Mouse (Mus musculus) adrenal gland, adult 8-10 months (tissue): ENCODE data around the gene Vmn1r54. TPM values are rescaled to one million over a fixed set of nuclear protein-coding genes. Genes with fewer than 3 reads are reported as not detected.
"Not testable (repeated sequence)": the region's sequence is repeated elsewhere in the genome, so short reads cannot be mapped to it uniquely, and the experiment has no call there.

Source experiments
- DNase-seq: peaks from one replicate; pipeline ENCODE4 v3.0.0; 2022
- total RNA-seq, 4 experiments: library from RNA; stranded (reverse); gene quantifications; 2 replicates each; pipeline ENCODE4 v1.2.4; 2022

The Vmn1r54 gene
- total RNA-seq = not detected

GRCm38 (mm10) chr6:90246000-90246399, at the start of gene Vmn1r54:
Gene Vmn1r54, plus strand, starts transcription at chr6:90246300.
- DNase-seq = no peak

GRCm38 (mm10) chr6:90202493-90202892, 43.6 kb upstream of the Vmn1r54 start, which contains the start of gene V1ra8:
Gene V1ra8, plus strand, starts transcription at chr6:90202793.
- not testable (repeated sequence) for DNase-seq

DNA sequence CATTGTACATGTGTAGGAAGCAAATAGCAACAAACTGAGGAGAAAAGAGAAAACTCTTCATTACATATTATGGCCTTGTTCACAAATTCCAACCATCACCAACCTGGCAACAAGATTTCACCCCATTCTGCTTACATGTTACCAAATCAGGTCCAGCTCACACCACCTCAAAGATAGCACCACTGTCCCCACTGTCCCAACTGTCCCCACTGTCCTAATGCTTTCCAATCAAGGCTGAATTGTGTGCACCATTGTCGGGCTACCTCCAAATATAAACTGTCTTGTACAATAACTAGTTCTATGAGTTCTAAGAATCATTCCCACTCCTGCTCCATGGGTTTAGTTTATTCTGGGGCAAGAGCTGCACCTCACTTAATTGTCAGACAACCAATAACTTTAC, 21.8 kb upstream of the Vmn1r54 start, which contains the start of gene Vmn1r53:
Vmn1r53 (minus strand) TSS at position 101 of the 400 bp plus-strand sequence.
- DNase-seq = no peak

GRCm38 (mm10) chr6:90232114-90232513, 14.0 kb upstream of the Vmn1r54 start:
- DNase-seq = not testable (repeated sequence)

- no peak for DNase-seq
Observed at GRCm38 (mm10) chr6:90232681-90233080, 13.4 kb upstream of the Vmn1r54 start.

- no peak for DNase-seq
Observed at GRCm38 (mm10) chr6:90244019-90244418, 2.1 kb upstream of the Vmn1r54 start.

DNA sequence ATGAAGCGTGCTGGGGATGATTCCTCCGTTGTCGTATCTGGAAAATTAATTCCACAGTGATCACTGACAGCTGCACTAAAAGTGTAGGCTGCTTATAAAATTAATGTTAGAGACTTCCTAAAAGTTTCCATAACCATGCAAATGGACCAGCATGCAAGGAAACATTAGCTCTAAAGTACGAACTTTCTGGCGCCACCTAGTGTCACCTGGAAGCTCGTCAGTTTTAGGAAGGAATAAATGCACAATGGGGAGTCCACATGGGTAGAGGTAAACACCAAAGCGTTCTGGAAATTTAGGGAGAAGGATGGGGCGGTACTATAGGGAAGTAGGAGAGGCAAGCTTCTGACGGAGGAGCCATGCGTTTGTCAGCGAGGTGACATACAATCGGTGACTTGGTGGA, 42.2 kb downstream of the Vmn1r54 start:
- DNase-seq = peak; percentile 5

DNA sequence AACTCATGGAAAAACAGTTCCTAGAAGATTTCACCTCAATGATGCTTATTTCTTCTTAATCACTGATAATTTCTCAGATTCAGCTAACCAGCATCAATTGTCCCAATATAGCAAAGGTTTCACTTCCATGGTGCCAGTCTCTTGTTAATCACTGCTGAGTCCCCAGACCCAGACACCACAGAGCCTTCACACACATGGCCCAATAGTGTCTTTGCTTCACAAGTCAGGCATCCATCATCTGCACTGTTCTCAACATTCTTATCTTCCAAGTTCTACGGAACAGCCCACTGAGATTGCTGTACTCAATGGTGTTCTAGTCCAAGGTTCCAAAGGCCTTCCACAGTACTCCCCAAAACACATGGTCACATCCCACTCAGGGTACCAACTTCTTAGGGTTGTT, 54.8 kb downstream of the Vmn1r54 start, which contains the start of gene BC048671:
BC048671 (plus strand) TSS at position 301 of the 400 bp plus-strand sequence.
- no peak for DNase-seq

DNA sequence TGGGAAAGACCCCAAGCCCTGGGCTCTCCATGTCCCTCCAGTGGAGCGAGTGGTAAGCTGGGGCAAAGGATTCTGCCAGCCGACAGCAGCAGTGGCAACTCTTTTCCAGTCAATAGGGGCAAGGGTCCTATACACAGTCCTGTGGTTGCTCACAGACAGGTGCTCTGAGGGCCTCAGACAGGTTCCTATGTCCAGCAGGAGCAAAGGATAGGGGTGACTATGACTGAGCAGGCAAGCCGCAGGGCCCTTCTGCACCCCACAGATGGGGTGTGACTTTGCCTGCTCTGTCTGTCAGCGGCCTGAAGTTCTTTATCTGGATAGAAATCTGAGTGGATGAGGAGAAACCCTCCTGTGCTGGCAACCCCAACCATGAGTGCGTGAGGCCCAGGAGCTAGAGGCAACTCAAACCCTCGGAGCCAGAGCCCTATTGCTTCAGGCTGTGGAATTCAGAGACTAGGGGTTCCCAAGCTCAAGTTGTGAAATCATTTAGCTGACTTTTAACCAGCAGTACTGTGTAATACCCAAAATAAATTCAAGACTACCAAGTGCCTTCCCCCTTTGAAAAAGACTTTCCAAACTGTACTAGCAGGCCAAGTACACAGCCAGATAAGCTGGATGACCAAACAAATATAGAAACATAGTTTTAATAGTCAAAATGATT, 60.3 kb downstream of the Vmn1r54 start:
- DNase-seq = no peak

GRCm38 (mm10) chr6:90308839-90309778, 63.0 kb downstream of the Vmn1r54 start:
- no peak for DNase-seq

- DNase-seq = no peak
Observed at GRCm38 (mm10) chr6:90315961-90316360, 69.9 kb downstream of the Vmn1r54 start.

DNA sequence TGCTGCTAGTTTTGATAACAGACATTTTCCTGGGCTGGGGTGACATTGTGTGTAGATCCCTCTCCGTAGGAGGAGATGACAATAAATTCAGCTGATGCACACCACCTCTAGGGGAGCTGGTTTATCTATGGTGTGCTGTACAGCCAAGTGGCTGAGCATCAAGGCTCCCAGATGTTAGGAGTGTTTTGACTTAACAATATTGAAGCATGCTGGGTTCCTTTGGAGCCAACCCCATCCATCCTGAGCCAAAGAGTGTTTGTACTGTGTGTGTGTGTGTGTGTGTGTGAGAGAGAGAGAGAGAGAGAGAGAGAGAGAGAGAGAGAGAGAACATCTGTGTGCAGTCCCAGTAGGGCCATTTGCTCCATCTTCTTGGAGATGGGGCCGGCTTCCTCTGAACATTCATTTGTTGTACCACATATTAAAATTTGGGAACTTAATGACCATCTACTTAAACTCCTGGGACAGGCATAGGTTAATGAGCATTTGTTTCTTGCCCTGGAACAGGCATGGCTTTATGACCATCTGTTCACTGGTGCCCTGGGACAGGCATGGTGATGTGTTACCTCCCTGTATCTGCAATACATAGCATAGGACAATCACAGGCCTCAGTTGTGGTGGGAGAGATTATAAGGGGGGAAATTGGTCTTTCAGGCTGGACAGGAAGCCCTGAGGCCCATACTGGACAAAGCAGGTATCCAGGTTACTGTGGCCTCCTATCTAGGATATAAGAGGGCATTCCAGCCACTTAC, 71.6 kb downstream of the Vmn1r54 start:
- DNase-seq = no peak

- no peak for DNase-seq
Observed at GRCm38 (mm10) chr6:90319019-90319418, 72.9 kb downstream of the Vmn1r54 start.

- no peak for DNase-seq
Observed at GRCm38 (mm10) chr6:90319475-90320191, 73.5 kb downstream of the Vmn1r54 start.

- DNase-seq = no peak
Observed at GRCm38 (mm10) chr6:90320429-90320828, 74.3 kb downstream of the Vmn1r54 start.

Other genes with a start within 250 kb of the Vmn1r54 start
- not detected for gene Vmn1r47, start 230.2 kb upstream of the Vmn1r54 start, total RNA-seq
- not detected for gene Vmn1r48, start 209.5 kb upstream of the Vmn1r54 start, total RNA-seq
- not detected for gene Vmn1r49, start 167.8 kb upstream of the Vmn1r54 start, total RNA-seq
- gene Vmn1r50, start 144.9 kb upstream of the Vmn1r54 start, total RNA-seq = not detected
- not detected for gene Vmn1r51, start 123.7 kb upstream of the Vmn1r54 start, total RNA-seq
- not detected for gene Vmn1r52, start 71.5 kb upstream of the Vmn1r54 start, total RNA-seq
- not detected for gene V1ra8, start 43.5 kb upstream of the Vmn1r54 start, total RNA-seq
- not detected for gene Vmn1r53, start 21.9 kb upstream of the Vmn1r54 start, total RNA-seq
- gene BC048671, start 54.9 kb downstream of the Vmn1r54 start, total RNA-seq = not detected
- gene Chst13, start 78.9 kb downstream of the Vmn1r54 start, total RNA-seq = under 1 TPM in 1 of 4 experiments, not detected in 3; 0.30 TPM
- gene Uroc1, start 87.0 kb downstream of the Vmn1r54 start, total RNA-seq = under 1 TPM in 3 of 4 experiments, not detected in 1; 0.15 to 0.24 (median 0.17) TPM
- gene Zxdc, start 123.2 kb downstream of the Vmn1r54 start, total RNA-seq = 10 to 100 TPM; 23.2 to 35.3 (median 27.3) TPM
- gene Cfap100, start 182.5 kb downstream of the Vmn1r54 start, total RNA-seq = 1 to 10 TPM in 1 of 4 experiments, under 1 TPM in 2, not detected in 1; 0.23 to 2.5 (median 0.30) TPM
- gene Klf15, start 216.3 kb downstream of the Vmn1r54 start, total RNA-seq = 10 to 100 TPM; 18.3 to 30.6 (median 27.6) TPM
- gene Aldh1l1, start 240.1 kb downstream of the Vmn1r54 start, total RNA-seq = 100 to 1,000 TPM; 137 to 222 (median 182) TPM